Mouse (Mus musculus): ENCODE measurements around the gene Cbx5.

DNA sequence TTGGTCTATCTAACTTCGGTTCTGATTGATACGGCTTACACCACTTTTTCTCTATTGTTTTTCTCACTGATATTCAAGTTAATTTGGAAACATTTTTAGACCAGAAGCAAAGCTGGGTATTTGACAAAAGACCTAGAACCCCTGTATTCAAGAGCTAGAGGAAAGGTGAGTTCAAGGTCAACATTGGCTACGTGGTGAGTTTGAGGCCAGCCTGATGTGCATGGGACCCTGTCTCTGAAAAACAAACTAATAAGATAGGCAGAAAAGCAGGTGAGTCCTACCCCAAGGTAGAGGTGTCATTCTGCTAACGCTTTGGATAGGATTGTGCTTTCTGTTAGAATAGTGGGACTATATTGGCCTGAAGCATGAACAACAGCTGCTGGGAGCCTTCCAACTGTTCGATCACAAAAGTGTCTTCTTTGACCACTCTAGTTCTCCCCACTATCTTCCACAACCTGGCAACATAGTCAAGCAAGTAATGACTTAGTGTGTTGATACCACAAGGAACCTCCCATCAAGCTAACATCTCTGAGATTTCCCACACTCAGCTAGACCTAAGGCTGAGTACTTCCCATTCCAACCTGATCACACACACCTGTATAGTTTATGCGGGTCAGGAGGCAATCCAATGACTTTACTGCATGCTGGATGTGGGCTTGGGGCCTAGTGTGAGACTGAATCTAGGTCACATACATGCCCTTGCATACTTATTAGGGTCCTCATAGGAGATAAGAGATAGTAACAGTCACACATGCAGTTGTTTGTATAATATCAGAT, 16.8 kb upstream of the Cbx5 start:
- TF ChIP-seq POLR2A (IDR thresholded peaks at IDR 0.05; ENCODE audit: borderline replicate concordance, control insufficient read depth, low read depth, low read length) (no peak), CTCF (IDR thresholded peaks at IDR 0.05; ENCODE audit: control insufficient read depth, insufficient read depth, low read length) (no peak)

Data from bone marrow, adult 2 months (tissue).